Mouse (Mus musculus) MEL-GATA-1-ER (cell line): Measurements from ENCODE around the gene Myo15b.

Experiments used
- DNase-seq: peaks from one replicate; pipeline ENCODE4 v3.0.0-alpha.2; 2012; ENCODE audit warnings: low read depth; ENCODE audit errors: extremely low read depth

Myo15b gene

GRCm38 (mm10) chr11:115863895-115864294, 5.7 kb downstream of the Myo15b start:
- no peak for DNase-seq

DNA sequence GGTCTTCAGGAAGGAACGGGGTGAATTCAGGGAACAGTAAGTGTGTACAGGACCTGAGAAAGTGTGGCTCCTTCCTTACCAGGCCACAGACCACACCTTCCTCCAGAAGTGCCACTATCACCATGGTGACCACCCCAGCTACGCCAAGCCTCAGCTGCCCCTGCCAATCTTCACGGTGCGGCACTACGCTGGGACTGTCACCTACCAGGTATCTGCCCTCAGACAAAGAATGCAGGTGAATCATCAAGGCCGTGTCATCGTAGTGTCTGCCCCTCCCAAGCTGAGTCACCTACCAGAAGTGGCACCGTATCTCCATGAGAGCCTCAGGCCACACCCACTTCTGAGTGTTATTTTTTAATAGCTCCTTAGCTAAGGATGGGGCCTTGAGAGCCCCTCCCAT, 11.2 kb downstream of the Myo15b start:
- no peak for DNase-seq

DNA sequence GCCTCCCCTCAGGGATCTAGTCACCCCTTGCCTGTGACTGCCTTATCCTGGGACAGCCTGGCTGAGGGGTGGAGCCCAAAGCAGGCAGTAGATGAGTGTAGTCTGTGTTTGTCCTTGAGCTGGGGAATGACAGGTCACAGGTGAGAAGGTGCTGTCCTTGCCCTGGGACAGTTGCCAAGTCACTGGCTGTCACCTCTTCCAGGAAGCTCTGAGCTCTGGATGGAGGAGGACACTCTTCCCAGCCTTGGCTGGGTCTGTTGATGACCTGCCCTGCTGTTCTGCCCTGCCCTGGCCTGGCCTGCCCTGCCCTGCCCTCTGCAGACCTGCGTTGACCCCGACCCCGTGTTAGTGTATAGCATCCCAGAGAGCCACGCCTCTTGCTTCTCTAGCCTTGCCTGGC, 14.2 kb downstream of the Myo15b start:
- DNase-seq = no peak

DNA sequence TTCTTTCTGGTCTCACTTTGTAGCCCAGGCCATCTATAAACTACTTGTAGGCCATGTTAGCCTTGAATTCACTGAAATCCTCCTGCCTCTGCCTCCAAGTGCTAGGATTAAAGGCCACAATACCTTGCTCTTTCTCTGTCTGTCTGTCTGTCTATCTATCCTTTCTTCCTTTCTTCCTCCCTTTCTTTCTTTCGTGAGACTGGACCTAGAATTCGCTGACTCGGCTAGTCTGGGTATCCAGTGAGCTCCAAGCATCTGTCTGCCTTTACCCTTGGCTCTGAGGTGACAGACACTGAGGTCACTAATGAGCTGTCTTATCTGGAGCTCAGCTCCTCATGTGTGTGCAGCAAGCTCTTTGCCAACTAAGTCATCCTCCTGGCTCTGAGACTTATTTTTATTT, 17.7 kb downstream of the Myo15b start:
- no peak for DNase-seq

- DNase-seq = no peak
These were observed 18.2 kb downstream of the Myo15b start for GRCm38 (mm10) chr11:115876438-115876837.

DNA sequence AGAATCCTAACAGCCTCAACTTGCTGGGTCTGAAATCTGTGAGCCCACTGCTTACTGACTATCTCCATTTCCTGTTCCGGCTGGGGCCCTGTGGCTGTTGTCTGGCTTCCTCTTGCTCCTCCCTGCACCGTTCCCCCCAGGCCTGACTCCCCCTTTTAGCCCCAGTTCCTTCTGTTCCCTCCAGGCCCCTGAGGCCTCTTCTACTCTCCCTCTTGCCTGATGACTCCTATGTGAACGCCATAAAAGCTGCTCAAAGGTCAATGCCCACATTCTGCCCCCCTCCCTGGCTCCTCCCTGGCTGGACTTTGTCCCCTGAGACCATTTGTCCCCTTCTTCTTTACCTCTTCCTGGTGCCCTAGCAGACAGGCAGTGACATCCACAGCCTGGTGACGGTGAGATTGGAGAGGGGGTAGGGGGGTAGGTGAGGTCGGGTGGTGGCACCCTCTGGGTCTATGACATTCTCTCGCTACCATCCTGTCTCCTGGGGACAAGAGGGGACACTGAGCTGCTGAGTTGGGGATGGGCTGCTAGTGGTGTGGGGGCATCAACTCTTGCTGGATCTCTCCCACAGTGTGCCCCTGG, 19.1 kb downstream of the Myo15b start:
- no peak for DNase-seq

GRCm38 (mm10) chr11:115878071-115878470, 19.9 kb downstream of the Myo15b start:
- DNase-seq = no peak

GRCm38 (mm10) chr11:115881002-115881401, 22.8 kb downstream of the Myo15b start:
- no peak for DNase-seq

DNA sequence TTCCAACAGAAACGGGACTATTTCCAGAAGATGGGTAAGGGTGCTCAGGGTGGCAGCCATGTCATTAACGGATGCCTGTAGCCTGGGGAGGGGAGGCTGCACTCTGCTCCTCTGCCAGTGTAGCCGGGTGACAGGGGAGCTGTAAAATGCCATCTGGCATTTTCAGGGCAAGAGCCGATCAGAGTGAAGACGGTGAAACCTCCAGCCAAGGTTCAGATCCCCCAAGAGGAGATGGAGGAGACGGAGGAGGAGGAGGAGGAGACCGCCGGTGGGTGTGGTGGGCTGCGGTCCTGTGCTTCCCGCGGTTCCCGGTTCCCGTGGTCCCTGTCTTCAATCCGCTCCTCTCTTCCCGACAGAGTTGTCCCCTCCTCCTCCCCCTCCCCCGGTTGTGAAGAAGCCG, 25.0 kb downstream of the Myo15b start:
- DNase-seq = no peak

DNA sequence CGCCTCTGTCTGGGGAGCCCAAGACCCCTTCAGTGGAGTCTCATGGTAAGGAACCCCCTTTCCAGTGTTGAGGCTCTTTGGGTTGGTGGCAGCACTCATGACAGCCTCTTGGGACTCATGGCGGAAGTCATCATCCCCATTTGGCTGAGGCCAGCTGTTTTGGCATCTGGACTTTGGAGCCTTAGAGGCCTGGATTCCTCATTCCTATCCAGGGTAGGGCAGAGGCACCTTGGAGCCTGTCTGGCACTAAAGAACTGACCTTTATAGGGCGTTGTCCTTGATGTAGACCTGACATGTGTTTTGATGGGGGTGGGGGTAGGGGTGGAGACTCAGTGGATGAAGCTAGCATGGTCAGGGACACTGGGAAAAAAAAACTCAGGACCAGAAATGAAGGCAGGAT, 26.2 kb downstream of the Myo15b start:
- DNase-seq = no peak

DNA sequence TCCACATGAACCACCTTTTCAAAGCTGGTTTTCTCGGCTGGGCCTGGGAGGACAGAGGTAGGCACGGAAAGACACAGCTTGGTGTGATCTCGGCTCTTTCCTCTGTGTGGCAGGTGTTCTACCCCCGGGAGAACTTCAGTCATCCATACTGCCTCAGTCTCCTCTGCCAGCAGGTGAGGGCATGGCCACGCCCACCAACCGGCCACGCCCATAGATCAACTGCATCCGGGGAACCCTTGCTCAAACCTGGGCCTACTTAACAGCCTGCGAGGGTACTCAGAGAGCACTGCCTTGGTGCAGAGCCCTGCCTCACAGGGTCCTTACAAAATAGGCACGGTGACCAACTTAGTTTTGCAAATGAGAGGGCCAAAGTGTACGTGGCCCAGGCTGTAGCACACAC, 27.1 kb downstream of the Myo15b start:
- no peak for DNase-seq

DNA sequence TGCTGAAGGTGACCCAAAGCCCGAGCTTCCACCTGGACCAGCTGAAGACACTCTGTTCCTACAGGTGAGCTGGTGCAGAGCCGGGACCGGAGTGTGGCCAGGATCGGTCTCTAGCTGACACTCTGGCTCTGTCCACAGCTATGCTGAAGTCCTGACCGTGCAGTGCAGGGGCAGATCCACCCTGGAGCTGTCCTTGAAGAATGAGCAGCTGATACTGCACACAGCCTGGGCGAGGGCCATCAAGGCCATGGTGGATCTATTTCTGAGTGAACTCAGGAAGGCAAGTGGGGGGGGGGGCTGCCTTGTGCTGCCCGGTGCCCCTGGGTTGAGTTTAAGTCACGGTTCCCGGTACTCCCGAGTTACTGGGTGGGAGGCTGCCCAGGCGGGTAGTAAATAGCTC, 28.2 kb downstream of the Myo15b start:
- no peak for DNase-seq

GRCm38 (mm10) chr11:115888020-115888419, 29.8 kb downstream of the Myo15b start:
- DNase-seq = no peak

GRCm38 (mm10) chr11:115889159-115889558, 31.0 kb downstream of the Myo15b start:
- no peak for DNase-seq

- DNase-seq = no peak
These were observed 34.0 kb downstream of the Myo15b start for GRCm38 (mm10) chr11:115892213-115892612.

- no peak for DNase-seq
These were observed 34.9 kb downstream of the Myo15b start for GRCm38 (mm10) chr11:115893071-115893470.

DNA sequence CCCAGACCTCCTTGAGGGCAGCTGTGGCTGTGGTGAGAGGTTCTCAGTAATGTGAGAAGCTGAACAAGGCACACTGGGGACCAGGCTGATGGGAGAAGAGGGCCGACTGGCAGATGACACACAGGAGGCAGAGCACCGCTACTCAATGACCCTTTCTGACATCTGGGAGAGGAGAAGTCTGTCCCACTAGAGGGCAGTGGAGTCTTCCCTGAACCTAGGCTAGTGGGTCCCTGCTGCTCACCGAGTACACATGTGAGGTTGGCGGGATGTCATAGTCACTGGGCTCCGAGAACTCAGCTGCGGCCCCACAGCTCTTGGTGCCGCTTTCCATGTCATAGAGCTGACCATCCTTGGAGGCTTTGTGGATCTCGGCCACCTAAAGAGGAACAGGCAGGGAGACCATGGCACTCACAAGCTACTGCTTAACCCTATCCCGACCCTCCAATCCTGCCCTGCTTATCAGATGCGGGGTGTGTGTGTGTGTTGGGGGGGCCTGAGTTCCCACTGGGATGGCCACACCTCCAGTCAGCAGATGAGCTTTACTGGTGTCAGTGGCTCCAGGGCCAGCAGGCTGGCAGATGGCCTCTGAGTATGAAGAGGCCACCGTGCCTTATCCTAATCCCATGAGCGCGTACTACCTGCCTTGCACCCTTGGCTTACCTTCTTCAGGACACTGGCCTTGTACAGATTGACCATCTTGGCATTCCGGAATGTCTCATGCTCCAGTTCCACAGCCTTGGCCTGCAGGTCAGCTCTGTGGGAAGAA, 36.7 kb downstream of the Myo15b start:
- no peak for DNase-seq

GRCm38 (mm10) chr11:115898446-115898845, 40.2 kb downstream of the Myo15b start:
- DNase-seq = no peak

DNA sequence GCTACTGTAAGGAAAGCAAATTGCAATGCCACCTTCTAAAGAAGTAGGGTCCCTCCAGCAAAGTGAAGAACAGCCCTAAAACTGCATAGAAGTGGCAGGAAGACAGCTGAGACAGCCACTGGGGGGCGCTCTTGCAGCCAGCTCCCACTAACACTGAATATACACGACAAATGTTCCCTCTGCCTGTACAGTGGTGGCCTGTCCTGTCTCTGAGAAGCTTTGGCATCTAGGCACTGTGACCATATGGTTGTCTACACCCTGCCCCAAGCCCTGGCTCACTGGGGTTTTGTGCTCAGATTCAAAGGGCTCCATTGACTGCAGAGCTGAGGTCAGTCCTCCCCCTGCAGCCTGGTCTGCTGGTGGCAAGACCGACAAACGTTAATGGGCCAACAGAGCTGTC, 40.7 kb downstream of the Myo15b start:
- DNase-seq = peak; percentile 74

DNA sequence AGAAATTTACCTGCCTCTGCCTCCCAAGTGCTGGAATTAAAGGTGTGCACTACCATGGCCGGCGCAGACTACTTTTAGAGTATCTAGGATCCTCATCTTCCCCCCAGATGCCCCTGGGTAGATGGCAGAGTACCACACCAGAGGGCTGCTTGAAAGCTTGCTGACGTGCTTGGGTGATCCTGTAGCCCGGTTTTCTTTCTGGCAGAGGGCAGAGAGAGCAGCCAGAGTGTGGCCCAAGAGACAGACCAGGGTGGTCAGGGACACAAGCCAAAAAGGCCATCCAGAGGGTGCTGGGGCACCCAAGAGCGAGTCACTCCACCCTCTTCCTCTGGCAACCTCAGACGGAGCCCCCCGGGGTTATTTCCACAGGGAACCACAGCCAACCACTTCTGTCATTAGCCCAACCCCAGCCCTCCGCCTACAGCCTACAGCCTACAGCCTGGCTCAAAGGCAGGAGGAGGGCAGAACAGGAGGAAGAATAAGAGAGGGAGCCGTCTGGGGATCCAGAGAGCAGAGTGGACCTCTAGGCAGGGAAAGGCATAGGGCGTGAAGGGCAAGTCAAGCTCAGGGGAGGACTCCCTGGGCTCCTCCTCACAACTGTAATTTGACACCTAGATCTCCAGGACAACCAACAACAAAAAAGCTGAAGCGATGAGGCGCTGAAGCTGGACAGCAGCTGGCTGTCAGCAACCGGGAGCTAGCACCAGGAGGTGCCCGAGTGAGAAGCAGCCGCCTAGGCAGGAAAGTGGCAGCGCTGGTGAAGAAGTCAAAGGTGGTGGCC, 41.5 kb downstream of the Myo15b start, which contains the start of gene Smim5:
Gene Smim5, plus strand, starts transcription at position 481 of the 781 bp plus-strand sequence.
- peak; percentile 78 for DNase-seq

- no peak for DNase-seq
These were observed 42.5 kb downstream of the Myo15b start for GRCm38 (mm10) chr11:115900561-115901337.
